Mouse (Mus musculus) forebrain, embryonic 14.5 days (tissue): Measurements from ENCODE around the gene Naa25. TPM values are rescaled to one million over a fixed set of nuclear protein-coding genes. Genes with fewer than 3 reads are reported as not detected.

ENCODE experiments used
- ATAC-seq: fragments of 200-750 bp; cut with Nextera tagmentation; 2 replicates; pipeline ENCODE4 v1.8.0; 2017; ENCODE audit warnings: mild to moderate bottlenecking, moderate library complexity
- DNase-seq: peaks from one replicate; pipeline ENCODE4 v3.0.0-alpha.2; 2015; ENCODE audit warnings: low spot score
- H3K27ac ChIP-seq: fragments of 300-500 bp; sonication (generic); 2 replicates; pipeline ENCODE4 v1.5.1; 2014; ENCODE audit warnings: low read depth, mild to moderate bottlenecking, control low read depth, low read length, moderate library complexity
- H3K27me3 ChIP-seq: fragments of 300-500 bp; sonication (generic); replicated peaks from 2 replicates; pipeline ENCODE4 v1.6.1; 2014; ENCODE audit warnings: low read length, control low read depth, mixed read lengths; ENCODE audit not compliant: control insufficient read depth, insufficient read depth
- H3K36me3 ChIP-seq: fragments of 300-500 bp; sonication (generic); 2 replicates; pipeline ENCODE4 v1.6.1; 2014; ENCODE audit warnings: low read length, control low read depth; ENCODE audit not compliant: control insufficient read depth, insufficient read depth
- H3K4me1 ChIP-seq: fragments of 300-500 bp; sonication (generic); 2 replicates; pipeline ENCODE4 v1.6.1; 2014; ENCODE audit warnings: antibody characterized with exemption, low read length, control low read depth; ENCODE audit not compliant: control insufficient read depth, insufficient read depth
- H3K4me2 ChIP-seq: fragments of 300-500 bp; sonication (generic); 2 replicates; pipeline ENCODE4 v1.6.1; 2014; ENCODE audit warnings: mild to moderate bottlenecking, control low read depth, low read length
- H3K4me3 ChIP-seq: fragments of 300-500 bp; sonication (generic); 2 replicates; pipeline ENCODE4 v1.5.1; 2014; ENCODE audit warnings: low read depth, low read length, control low read depth
- H3K9ac ChIP-seq: fragments of 300-500 bp; sonication (generic); 2 replicates; pipeline ENCODE4 v1.6.1; 2014; ENCODE audit warnings: mild to moderate bottlenecking, low read length, control low read depth, moderate library complexity
- H3K9me3 ChIP-seq: fragments of 300-500 bp; sonication (generic); replicated peaks from 2 replicates; pipeline ENCODE4 v1.6.1; 2016; ENCODE audit warnings: low read length, control low read depth, mixed read lengths; ENCODE audit not compliant: control insufficient read depth
- WGBS: fragments of 180-500 bp; shearing (Covaris S2); extraction: QIAGEN DNeasy Blood & Tissue Kit; methylation state at CpG from one replicate; pipeline ENCODE4 v1.1.7; 2014; 5-methylcytosine and 5-hydroxymethylcytosine counted together
- polyA plus RNA-seq: library from polyadenylated mRNA; unstranded; fragments of >200 nt; fragmentation: Nextera tagmentation; extraction: Ambion mirVana; gene quantifications from 2 replicates; pipeline ENCODE4 v1.2.1, GENCODE M21; 2014

The Naa25 gene
- polyA plus RNA-seq = 54.7 and 61.9 TPM in 2 replicates

DNA sequence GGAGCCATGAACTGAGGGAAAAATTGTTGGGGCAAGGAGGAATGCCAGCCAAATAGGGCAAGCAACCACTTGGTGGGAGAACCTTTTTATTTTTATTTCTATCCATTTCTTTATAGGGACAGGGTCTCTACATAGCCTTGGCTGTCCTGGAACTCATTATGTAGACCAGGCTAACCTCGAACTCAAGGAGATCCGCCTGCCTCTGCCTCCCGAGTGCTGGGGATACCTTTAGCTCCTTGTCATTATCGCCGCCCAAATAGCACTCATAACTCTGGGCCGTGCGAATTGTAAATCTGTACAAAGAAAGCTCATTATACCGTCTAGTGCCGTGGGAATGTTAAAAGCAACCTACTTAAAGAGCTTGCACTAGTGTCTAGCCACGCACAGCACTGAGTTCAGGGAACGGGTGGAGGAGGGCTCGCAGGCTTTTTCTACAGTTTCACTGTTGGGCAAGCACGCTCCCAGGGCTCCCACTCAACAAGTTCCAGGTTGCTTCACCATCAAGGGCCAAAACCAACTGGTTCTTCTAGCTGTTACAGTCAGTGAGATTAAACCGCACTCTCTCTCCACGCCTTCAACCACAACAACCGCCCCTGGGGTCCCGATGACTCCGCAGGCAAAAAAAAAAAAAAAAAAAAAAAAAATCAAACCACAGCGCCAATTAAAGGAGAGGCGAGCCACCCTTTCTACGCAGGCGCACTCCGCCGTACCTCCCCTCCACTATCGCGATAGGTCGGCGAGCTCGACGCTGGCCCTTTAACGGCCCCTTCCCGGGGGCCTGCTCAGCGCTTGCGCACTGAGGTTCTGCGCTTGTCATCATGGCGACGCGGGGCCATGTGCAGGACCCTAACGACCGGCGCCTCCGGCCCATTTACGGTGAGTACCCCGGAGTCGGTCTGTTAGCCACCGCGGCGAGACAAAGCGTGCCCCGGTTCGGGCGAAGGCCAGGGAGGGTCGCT is at the start of gene Naa25:
Gene Naa25 (plus strand): TSS at position 750 of the 959 bp plus-strand sequence.
- 9% methylated on average over 53 of the region's 53 CpGs for WGBS
- H3K27ac ChIP-seq = peak within 1 kb of the TSS; percentile 45
- peak within 1 kb of the TSS; percentile 97 for H3K4me3 ChIP-seq
- DNase-seq = peak; percentile 99
- H3K27me3 ChIP-seq = no peaks in the 10 kb centered on the region
- H3K36me3 ChIP-seq = peaks cover 6% of the 10 kb centered on the region; the same call in 1 of the 2 replicates
- H3K4me1 ChIP-seq = peaks cover 4% of the 10 kb centered on the region; the same call in 1 of the 2 replicates
- peak within 1 kb of the TSS; percentile 93 for H3K4me2 ChIP-seq
- H3K9ac ChIP-seq = peak within 1 kb of the TSS; percentile 82
- peak; percentile 96 for ATAC-seq
- no peaks in the 10 kb centered on the region for H3K9me3 ChIP-seq

DNA sequence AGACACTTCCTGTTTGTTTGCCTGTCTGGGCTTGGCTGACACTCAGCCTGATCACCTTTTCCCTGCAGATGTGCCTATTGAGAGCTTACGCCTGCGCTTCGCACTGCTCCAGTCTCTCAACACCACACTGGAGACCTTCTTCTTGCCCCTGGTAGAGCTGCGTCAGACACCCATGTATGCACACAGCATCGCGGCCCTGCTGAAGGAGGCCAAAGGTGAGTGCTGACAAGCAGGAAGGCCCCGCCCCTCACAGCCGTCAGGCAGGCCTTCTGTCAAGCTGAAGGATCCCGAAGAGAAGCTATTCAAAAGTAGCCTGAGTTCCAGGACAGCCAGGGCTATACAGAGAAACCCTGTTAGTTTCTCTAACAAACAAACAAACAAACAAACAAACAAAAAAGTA is 38.5 kb upstream of the Naa25 start:
- WGBS = 83% methylated on average over 9 of the region's 9 CpGs
- peaks cover 97% of the 10 kb centered on the region for H3K36me3 ChIP-seq
- H3K27me3 ChIP-seq = no peaks in the 10 kb centered on the region
- no peak overlapping the region for H3K4me3 ChIP-seq
- no peaks in the 10 kb centered on the region for H3K4me1 ChIP-seq
- no peak for ATAC-seq
- H3K9ac ChIP-seq = no peak overlapping the region
- no peak overlapping the region for H3K27ac ChIP-seq
- no peak overlapping the region for H3K4me2 ChIP-seq
- no peak for DNase-seq
- H3K9me3 ChIP-seq = no peaks in the 10 kb centered on the region

DNA sequence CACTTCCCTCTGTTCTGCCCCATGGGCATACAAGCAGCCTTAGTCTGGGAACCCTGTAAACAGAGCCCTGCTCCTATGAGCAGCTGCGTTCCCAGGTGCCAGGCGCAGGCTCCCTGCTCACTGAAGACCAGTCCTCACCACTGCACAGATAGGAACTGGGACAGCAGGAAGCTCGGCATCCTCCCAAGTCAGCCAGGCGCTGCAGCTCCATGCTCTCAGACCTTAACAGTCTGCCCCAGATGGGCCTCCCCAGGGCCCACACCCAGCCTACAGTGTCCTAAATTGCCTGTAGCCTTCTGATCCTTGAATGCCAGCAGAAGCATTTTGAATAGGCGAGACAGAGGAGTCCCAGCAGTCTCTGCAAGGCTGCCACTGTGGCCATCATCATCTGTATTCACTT is 36.0 kb upstream of the Naa25 start:
- Histone ChIP-seq H3K27me3 (no peaks in the 10 kb centered on the region), H3K27ac (no peak overlapping the region), H3K9ac (no peak overlapping the region), H3K4me2 (no peak overlapping the region), H3K4me1 (no peaks in the 10 kb centered on the region), H3K4me3 (no peak overlapping the region), H3K36me3 (peaks cover 98% of the 10 kb centered on the region), H3K9me3 (no peaks in the 10 kb centered on the region)
- ATAC-seq (no peak), DNase-seq (no peak)
- 93% methylated on average over 5 of the region's 5 CpGs for WGBS

DNA sequence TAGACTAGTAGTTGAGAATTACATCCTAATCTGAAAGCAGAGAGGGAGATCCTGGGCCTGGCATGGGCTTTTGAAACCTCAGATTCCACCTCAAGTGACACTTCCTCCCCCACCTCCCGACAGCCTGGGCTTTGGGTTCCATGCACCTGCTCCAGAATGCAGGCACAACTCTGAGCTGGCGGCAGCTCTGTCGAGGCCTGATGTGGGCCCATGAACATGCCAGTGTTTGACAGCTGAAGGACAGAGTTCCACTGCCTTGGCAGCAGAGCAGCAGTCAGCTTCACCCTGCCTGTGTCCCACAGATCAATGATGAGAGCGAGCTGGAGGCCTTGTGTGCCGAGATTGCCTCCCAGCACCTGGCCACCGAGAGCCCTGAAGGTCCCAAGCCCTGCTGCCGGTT is 34.3 kb upstream of the Naa25 start:
- WGBS = 93% methylated on average over 7 of the region's 7 CpGs
- H3K9ac ChIP-seq = no peak overlapping the region
- H3K9me3 ChIP-seq = no peaks in the 10 kb centered on the region
- no peaks in the 10 kb centered on the region for H3K4me1 ChIP-seq
- peaks cover 98% of the 10 kb centered on the region for H3K36me3 ChIP-seq
- H3K27me3 ChIP-seq = no peaks in the 10 kb centered on the region
- H3K4me3 ChIP-seq = no peak overlapping the region
- H3K4me2 ChIP-seq = no peak overlapping the region
- no peak overlapping the region for H3K27ac ChIP-seq
- ATAC-seq = no peak
- DNase-seq = no peak

DNA sequence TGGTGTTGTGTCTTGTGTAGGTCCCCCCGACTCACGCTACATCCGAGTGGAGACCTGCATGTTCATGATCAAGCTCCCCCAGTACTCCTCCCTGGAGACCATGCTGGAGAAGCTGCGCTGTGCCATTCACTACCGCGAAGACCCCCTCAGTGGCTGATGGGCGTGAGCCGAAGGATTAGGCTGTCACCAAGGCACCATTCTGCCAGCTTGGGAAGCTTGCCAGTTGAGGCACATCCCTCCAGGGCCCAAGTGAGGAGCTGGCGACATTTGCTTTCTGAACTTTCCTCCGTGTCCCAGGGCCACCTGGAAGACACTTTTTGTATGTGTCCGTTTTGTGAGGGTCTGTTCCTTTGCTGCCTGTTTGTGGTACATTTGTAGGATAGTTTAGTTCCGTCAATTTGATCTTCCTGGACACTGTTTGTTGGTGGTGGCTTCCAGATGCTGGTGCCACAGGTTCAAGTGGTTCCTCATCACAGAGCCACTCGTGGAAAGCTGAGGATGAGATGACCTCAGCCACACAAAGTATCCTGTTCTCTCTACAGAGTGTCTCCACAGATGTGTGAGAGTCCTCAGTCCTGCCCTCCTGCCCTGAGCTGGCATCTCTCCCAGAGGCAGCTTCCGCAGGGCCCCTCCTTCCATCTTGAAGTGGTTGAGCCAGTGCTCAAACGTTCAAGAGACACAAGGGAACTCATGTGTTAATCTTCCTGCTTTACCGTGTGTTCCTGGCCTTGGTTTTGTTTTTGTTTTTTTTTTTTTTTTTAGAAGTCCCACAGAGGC is 31.1 kb upstream of the Naa25 start:
- WGBS = 78% methylated on average over 16 of the region's 16 CpGs
- Histone ChIP-seq H3K36me3 (peaks cover 83% of the 10 kb centered on the region), H3K9me3 (no peaks in the 10 kb centered on the region), H3K9ac (no peak overlapping the region), H3K4me2 (no peak overlapping the region), H3K27ac (no peak overlapping the region), H3K27me3 (no peaks in the 10 kb centered on the region), H3K4me1 (no peaks in the 10 kb centered on the region), H3K4me3 (no peak overlapping the region)
- ATAC-seq (no peak), DNase-seq (peak; percentile 30)

DNA sequence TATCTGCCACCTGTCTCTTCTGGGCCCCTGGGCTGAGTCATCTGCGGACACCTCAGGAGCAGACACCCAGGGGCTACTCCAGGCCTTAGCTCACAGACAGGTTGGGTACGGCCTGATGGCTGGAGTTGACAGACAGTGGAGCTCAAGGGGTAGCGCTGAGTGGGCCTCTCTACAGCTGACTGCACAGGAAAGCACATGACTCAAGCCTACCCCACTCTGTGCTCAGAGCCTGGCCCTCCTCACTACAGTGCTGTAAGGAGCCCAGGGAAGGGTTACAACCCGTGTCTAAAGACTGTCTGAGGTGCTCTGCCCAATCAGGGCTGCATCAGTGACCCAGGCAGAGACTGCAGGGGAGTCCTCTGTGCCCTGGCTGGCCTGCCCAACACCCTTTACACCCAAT is 30.5 kb upstream of the Naa25 start:
- no peaks in the 10 kb centered on the region for H3K27me3 ChIP-seq
- H3K9me3 ChIP-seq = no peaks in the 10 kb centered on the region
- ATAC-seq (no peak), DNase-seq (no peak)
- H3K4me3 ChIP-seq = no peak overlapping the region
- H3K36me3 ChIP-seq = peaks cover 83% of the 10 kb centered on the region
- H3K4me2 ChIP-seq = no peak overlapping the region
- no peak overlapping the region for H3K9ac ChIP-seq
- H3K4me1 ChIP-seq = no peaks in the 10 kb centered on the region
- no peak overlapping the region for H3K27ac ChIP-seq
- 96% methylated on average over 4 of the region's 4 CpGs for WGBS

DNA sequence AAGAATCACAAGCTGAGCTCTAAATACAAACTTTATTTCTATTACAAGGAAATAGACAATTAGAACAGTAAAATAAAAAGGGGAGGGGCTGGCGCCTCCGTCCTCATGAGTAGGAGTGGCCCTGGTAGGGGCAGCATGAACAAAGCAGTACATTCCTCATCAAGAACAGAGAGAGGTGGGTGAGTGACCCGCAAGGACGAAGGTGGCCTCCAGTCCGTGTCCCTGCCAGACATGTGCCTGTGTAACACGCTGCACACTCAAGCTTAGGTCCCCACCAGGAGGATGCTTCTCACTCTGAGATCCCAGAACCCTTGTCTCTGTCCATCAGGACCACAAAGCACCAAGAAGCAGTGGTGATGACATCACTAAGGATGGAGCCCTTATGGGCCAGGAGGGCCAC is 26.0 kb upstream of the Naa25 start:
- Histone ChIP-seq H3K4me1 (no peaks in the 10 kb centered on the region), H3K36me3 (peaks cover 79% of the 10 kb centered on the region), H3K9ac (no peak overlapping the region), H3K27me3 (no peaks in the 10 kb centered on the region), H3K4me3 (no peak overlapping the region), H3K4me2 (no peak overlapping the region), H3K9me3 (no peaks in the 10 kb centered on the region), H3K27ac (no peak overlapping the region)
- WGBS = 91% methylated on average over 6 of the region's 6 CpGs
- ATAC-seq (no peak), DNase-seq (no peak)

DNA sequence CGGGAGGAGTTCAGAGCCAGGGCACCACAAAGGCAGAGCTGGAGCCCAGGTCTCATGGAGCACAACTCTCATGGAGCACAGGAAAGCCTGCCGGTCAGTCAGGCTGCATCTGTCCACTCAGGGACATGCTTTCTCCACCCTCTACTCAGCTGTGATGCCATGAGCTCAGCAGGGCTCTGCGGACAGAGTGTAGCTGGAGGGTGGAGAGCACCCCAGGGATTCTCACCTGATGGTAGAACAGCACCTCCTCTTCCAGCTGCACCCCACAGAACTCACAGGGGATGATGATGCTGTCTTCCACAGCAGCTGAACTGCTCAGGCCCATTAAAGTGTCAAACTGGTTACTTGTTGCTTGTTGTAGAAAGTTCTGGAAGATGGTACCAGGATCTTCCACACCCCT is 22.9 kb upstream of the Naa25 start:
- Histone ChIP-seq H3K4me2 (no peak overlapping the region), H3K4me1 (no peaks in the 10 kb centered on the region), H3K4me3 (no peak overlapping the region), H3K9ac (no peak overlapping the region), H3K27ac (no peak overlapping the region), H3K27me3 (no peaks in the 10 kb centered on the region), H3K36me3 (peaks cover 77% of the 10 kb centered on the region), H3K9me3 (no peaks in the 10 kb centered on the region)
- no peak for DNase-seq
- 94% methylated on average over 3 of the region's 3 CpGs for WGBS
- no peak for ATAC-seq
